Mouse (Mus musculus): ENCODE data around the gene Lima1. TPM values are rescaled to one million over a fixed set of nuclear protein-coding genes. Genes with fewer than 3 reads are reported as not detected.
A peak's percentile ranks its signal among the peaks of the same experiment; 100 is the strongest.

Lima1 gene
- total RNA-seq, 1 experiment = 69.9 TPM

- no peaks in the 10 kb centered on the region; a peak in 1 of 4 replicates for H3K4me1 ChIP-seq (ENCODE audit: control insufficient read depth in 2 of 2, insufficient read depth in 2 of 2, low read length in 2 of 2, poor library complexity in 1 of 2)
- H3K36me3 ChIP-seq (ENCODE audit: control insufficient read depth, insufficient read depth, low read length, poor library complexity, severe bottlenecking) = no peaks in the 10 kb centered on the region; the same call in 1 of the 2 replicates
- no peak overlapping the region for H3K4me3 ChIP-seq (ENCODE audit: insufficient read depth in 1 of 2, low read depth in 1 of 2, low read length in 2 of 2, poor library complexity in 1 of 2, severe bottlenecking in 1 of 2)
- in situ Hi-C loops (cut with MboI; ENCODE audit: low sequenced_read_pairs in 2 of 2, unreplicated experiment in 2 of 2) = no loop called here
- H3K27ac ChIP-seq (ENCODE audit: insufficient read depth, low read depth, low read length, poor library complexity, severe bottlenecking) = no peak overlapping the region
- no peak for DNase-seq (ENCODE audit: low read depth, low spot score)
- H3K9ac ChIP-seq (ENCODE audit: insufficient read depth, low read depth, low read length, poor library complexity, severe bottlenecking) = no peak overlapping the region
- no peak for TF ChIP-seq ZNF384 (IDR thresholded peaks at IDR 0.05; ENCODE audit: low read depth, low read length)
- no peak for TF ChIP-seq MAFK (IDR thresholded peaks at IDR 0.05; ENCODE audit: insufficient read depth, low read depth, low read length)
- no peak for TF ChIP-seq HCFC1 (IDR thresholded peaks at IDR 0.05; ENCODE audit: borderline replicate concordance, insufficient read depth, low read length)
- TF ChIP-seq CHD2 (IDR thresholded peaks at IDR 0.05; ENCODE audit: low read depth, low read length) = no peak
- TF ChIP-seq ZC3H11A (IDR thresholded peaks at IDR 0.05; ENCODE audit: borderline replicate concordance, low read depth, low read length) = no peak
- no peaks in the 10 kb centered on the region for H3K9me3 ChIP-seq (ENCODE audit: control insufficient read depth, insufficient read depth, low read depth, low read length)
Measured at GRCm38 (mm10) chr15:99884038-99884437, 8.8 kb upstream of the Lima1 start.

GRCm38 (mm10) chr15:99878541-99878940 is 3.3 kb upstream of the Lima1 start:
- in situ Hi-C loops (cut with MboI; ENCODE audit: low sequenced_read_pairs in 2 of 2, unreplicated experiment in 2 of 2) = no loop called here
- Histone ChIP-seq H3K9me3 (ENCODE audit: control insufficient read depth, insufficient read depth, low read depth, low read length) (no peaks in the 10 kb centered on the region), H3K27ac (ENCODE audit: insufficient read depth, low read depth, low read length, poor library complexity, severe bottlenecking) (no peak overlapping the region), H3K9ac (ENCODE audit: insufficient read depth, low read depth, low read length, poor library complexity, severe bottlenecking) (no peak overlapping the region), H3K36me3 (ENCODE audit: control insufficient read depth, insufficient read depth, low read length, poor library complexity, severe bottlenecking) (no peaks in the 10 kb centered on the region; the same call in 1 of the 2 replicates), H3K4me1 (ENCODE audit: control insufficient read depth in 2 of 2, insufficient read depth in 2 of 2, low read length in 2 of 2, poor library complexity in 1 of 2) (peaks cover 0 to 5% of the 10 kb centered on the region in 2 experiments; a peak in 2 of 4 replicates), H3K4me3 (ENCODE audit: insufficient read depth in 1 of 2, low read depth in 1 of 2, low read length in 2 of 2, poor library complexity in 1 of 2, severe bottlenecking in 1 of 2) (no peak overlapping the region)
- no peak for DNase-seq (ENCODE audit: low read depth, low spot score)
- TF ChIP-seq ZC3H11A (IDR thresholded peaks at IDR 0.05; ENCODE audit: borderline replicate concordance, low read depth, low read length) (no peak), CHD2 (IDR thresholded peaks at IDR 0.05; ENCODE audit: low read depth, low read length) (no peak), HCFC1 (IDR thresholded peaks at IDR 0.05; ENCODE audit: borderline replicate concordance, insufficient read depth, low read length) (no peak), ZNF384 (IDR thresholded peaks at IDR 0.05; ENCODE audit: low read depth, low read length) (no peak), MAFK (IDR thresholded peaks at IDR 0.05; ENCODE audit: insufficient read depth, low read depth, low read length) (no peak)

DNA sequence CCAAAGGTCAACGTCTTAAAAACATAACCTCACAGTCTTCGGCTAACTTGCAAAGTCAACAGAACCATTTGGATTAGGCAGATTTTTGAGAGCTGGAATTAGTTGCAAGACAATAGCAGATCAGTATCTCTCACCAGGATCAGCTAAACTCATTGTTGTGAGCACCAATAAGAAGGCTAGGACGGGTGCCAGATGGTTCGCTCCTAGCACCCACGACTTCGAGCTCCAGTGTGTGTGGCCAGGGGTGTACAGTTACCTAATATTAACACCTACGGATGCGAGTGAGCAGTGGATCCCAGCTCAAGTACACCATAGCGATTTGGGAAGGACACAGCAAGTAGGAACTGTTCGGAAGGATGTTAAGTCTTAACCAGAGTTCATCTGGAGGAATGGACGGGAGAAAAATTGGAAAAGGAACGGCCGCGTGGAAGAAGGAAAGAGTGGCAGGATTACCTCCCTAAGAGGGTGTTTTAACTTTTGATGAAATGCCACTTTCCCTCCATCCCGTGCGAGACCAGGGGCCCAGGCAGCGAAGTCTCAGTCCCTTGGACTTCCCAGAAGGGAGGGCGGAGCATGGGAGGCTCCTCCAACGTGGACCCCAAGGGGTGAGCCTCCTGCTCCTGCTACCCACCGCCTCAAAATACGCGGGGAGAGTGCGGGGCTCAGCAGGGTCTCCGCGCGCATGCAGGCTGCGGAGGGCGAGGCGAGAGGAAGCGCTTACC is 483 bp downstream of the Lima1 start:
- DNase-seq (ENCODE audit: low read depth, low spot score) = no peak
- peak overlapping the region; percentile 73 for H3K9ac ChIP-seq (ENCODE audit: insufficient read depth, low read depth, low read length, poor library complexity, severe bottlenecking)
- TF ChIP-seq CHD2 (IDR thresholded peaks at IDR 0.05; ENCODE audit: low read depth, low read length) = no peak
- H3K4me3 ChIP-seq (ENCODE audit: insufficient read depth in 1 of 2, low read depth in 1 of 2, low read length in 2 of 2, poor library complexity in 1 of 2, severe bottlenecking in 1 of 2) = peak overlapping the region; percentile 77 to 90
- peak overlapping the region; percentile 68 for H3K27ac ChIP-seq (ENCODE audit: insufficient read depth, low read depth, low read length, poor library complexity, severe bottlenecking)
- peaks cover 0 to 8% of the 10 kb centered on the region in 2 experiments; a peak in 1 of 4 replicates for H3K4me1 ChIP-seq (ENCODE audit: control insufficient read depth in 2 of 2, insufficient read depth in 2 of 2, low read length in 2 of 2, poor library complexity in 1 of 2)
- H3K9me3 ChIP-seq (ENCODE audit: control insufficient read depth, insufficient read depth, low read depth, low read length) = no peaks in the 10 kb centered on the region
- H3K36me3 ChIP-seq (ENCODE audit: control insufficient read depth, insufficient read depth, low read length, poor library complexity, severe bottlenecking) = peaks cover 1% of the 10 kb centered on the region; the same call in 1 of the 2 replicates
- in situ Hi-C loops (cut with MboI; ENCODE audit: low sequenced_read_pairs in 2 of 2, unreplicated experiment in 2 of 2) = no loop called here

DNA sequence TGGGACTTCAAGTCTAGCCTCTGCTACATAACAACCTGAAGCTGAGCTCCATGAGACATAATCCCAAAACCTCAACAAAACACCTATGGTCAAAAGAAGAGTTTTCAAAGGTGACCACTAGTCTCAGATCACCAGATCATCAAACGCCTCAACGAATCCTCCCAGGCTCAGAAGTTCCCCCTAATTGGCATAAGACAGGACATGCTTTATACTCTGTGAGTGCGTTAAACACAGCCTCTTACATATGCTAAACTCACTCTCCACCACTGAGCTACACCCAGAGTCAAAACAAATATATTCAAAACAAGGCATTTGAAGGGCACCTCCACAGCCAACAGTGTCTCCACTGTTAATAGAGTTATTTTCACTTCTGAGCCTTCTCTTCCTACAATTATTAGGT is 2.7 kb downstream of the Lima1 start:
- no peaks in the 10 kb centered on the region for H3K9me3 ChIP-seq (ENCODE audit: control insufficient read depth, insufficient read depth, low read depth, low read length)
- H3K4me1 ChIP-seq (ENCODE audit: control insufficient read depth in 2 of 2, insufficient read depth in 2 of 2, low read length in 2 of 2, poor library complexity in 1 of 2) = peaks cover 0 to 8% of the 10 kb centered on the region in 2 experiments; a peak in 1 of 4 replicates
- peak overlapping the region; percentile 79; the same call in 1 of the 2 replicates for H3K27ac ChIP-seq (ENCODE audit: insufficient read depth, low read depth, low read length, poor library complexity, severe bottlenecking)
- peak overlapping the region; percentile 54 to 90 for H3K4me3 ChIP-seq (ENCODE audit: insufficient read depth in 1 of 2, low read depth in 1 of 2, low read length in 2 of 2, poor library complexity in 1 of 2, severe bottlenecking in 1 of 2)
- H3K9ac ChIP-seq (ENCODE audit: insufficient read depth, low read depth, low read length, poor library complexity, severe bottlenecking) = no peak overlapping the region
- peak; percentile 70 for DNase-seq (ENCODE audit: low read depth, low spot score)
- in situ Hi-C loops (cut with MboI; ENCODE audit: low sequenced_read_pairs in 2 of 2, unreplicated experiment in 2 of 2) = no loop called here
- peaks cover 11% of the 10 kb centered on the region; the same call in 1 of the 2 replicates for H3K36me3 ChIP-seq (ENCODE audit: control insufficient read depth, insufficient read depth, low read length, poor library complexity, severe bottlenecking)
- TF ChIP-seq HCFC1 (IDR thresholded peaks at IDR 0.05; ENCODE audit: borderline replicate concordance, insufficient read depth, low read length) (0 out of 2 replicates have a peak, but pooled peaks have one; percentile 30), CHD2 (IDR thresholded peaks at IDR 0.05; ENCODE audit: low read depth, low read length) (peak; percentile 12; the same call in 1 of the 2 replicates), ZNF384 (IDR thresholded peaks at IDR 0.05; ENCODE audit: low read depth, low read length) (no peak)
